Mouse (Mus musculus): ENCODE results near the gene Ptgis. TPM values are rescaled to one million over a fixed set of nuclear protein-coding genes. Genes with fewer than 3 reads are reported as not detected.

Ptgis gene
- total RNA-seq, 2 experiments from 2014 or later: 0.79 to 1.2 TPM

DNA sequence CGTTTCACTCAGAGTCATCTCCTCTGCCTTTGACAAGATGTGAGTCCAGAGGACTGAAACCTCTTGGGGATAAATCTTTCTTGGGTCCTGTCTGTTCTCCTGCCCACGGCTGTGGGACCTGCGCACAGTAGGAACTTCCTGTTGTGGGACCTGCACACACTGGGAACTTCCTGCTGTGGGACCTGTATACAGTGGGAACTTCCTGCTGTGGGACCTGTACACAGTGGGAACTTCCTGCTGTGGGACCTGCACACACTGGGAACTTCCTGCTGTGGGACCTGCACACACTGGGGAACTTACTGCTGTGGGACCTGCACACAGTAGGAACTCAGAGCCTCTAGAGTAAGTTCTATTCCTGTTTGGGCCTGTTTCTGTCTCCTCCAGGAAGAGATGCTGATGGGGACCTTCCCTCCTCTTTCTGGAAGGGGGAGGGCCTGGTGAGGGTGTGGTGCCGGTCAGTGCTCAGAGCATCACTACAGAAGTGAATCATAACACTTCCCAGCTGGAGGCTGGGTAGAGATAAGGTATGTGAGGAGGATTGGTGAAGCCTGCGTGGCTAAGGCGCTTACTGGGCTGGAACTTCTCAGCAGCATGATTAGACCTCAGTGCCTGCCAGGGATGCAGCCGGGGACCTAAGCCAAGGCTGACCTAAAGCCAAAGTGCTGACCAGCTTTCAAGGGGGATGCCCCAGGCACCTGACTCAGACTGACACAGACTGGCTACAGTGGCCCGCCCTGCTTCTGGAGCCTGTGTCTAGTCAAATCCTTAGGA is 22.8 kb upstream of the Ptgis start:
- DNase-seq (ENCODE audit: low spot score in 2 of 2): no peak

- no peak for DNase-seq (ENCODE audit: low spot score in 2 of 2)
Observed at GRCm38 (mm10) chr2:167262433-167262832, 22.0 kb upstream of the Ptgis start.

DNA sequence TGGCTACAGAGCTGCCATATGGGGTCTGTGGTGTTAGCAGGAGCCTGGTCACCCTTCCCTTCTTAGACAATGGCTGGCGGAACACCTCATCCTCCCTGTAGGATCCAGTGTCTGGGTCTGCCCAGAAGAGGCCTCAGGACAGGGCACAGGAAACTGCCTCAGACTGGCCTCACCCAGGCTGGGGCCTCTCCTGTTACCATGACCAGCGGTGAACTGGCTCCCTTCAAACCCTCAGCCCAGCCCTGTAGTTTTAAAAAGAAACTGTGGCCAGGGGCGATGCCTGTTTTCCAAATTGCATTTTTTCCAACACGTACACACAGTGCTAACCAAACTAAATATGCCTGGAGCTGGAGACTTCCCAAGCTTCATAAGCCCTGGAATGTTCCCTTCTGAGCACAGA is 20.7 kb upstream of the Ptgis start:
- no peak for DNase-seq (ENCODE audit: low spot score in 2 of 2)

DNA sequence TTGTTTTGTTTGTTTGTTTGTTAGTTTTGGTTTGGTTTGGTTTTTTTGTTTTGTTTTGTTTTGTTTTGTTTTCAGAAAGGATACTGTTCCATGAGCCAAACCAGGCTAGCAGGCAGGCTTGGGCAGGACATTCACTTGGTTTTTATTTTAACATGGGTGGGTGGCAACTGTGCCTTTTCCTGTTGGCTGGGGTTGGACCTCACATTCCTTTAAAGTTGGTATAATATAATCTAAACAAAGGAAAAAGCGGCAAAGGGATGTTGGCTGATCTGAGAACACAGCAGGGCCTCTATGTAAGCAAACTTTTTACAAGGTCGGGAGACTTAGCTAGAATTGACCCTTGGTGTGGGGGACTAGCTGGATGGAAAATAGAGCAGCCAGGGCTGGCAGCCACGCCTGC is 17.4 kb upstream of the Ptgis start:
- DNase-seq (ENCODE audit: low spot score in 2 of 2): no peak

GRCm38 (mm10) chr2:167254808-167255207 is 14.4 kb upstream of the Ptgis start:
- no peak for DNase-seq (ENCODE audit: low spot score in 2 of 2)

- no peak for DNase-seq (ENCODE audit: low spot score in 2 of 2)
Observed at GRCm38 (mm10) chr2:167254185-167254584, 13.8 kb upstream of the Ptgis start.

GRCm38 (mm10) chr2:167253476-167253875 is 13.1 kb upstream of the Ptgis start:
- DNase-seq (ENCODE audit: low spot score in 2 of 2): no peak

GRCm38 (mm10) chr2:167252057-167252687 is 11.8 kb upstream of the Ptgis start:
- DNase-seq (ENCODE audit: low spot score in 2 of 2): no peak

DNA sequence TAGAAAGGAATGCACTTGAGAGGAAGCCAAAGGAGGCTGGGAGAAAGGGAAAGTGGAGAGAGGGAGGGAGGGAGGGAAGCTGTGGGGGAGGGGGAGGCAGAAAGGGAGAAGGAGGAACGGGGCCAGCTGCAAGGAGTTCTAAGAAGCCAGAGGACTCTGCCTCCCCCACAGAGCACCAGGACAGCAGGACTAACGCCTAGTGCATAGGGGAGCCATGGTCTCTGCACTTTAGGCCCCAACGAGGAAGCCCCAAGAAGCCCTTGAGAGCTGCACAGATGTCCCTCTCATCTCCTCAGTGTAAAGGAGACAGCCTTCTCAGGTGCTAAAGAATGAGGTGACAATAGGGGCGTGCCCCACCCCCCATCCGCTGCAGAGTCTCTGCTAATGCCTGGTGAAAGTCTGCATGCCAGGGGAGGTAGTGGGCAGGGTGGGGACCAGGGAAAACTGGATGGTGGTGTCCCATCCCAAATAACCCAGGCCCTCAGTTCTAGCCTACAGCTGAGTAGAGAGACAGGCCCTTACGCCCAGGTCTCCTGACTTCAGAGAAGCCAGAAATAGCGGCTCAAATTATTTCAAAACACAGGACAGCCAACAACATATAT is 10.4 kb upstream of the Ptgis start:
- DNase-seq (ENCODE audit: low spot score in 2 of 2): no peak

DNA sequence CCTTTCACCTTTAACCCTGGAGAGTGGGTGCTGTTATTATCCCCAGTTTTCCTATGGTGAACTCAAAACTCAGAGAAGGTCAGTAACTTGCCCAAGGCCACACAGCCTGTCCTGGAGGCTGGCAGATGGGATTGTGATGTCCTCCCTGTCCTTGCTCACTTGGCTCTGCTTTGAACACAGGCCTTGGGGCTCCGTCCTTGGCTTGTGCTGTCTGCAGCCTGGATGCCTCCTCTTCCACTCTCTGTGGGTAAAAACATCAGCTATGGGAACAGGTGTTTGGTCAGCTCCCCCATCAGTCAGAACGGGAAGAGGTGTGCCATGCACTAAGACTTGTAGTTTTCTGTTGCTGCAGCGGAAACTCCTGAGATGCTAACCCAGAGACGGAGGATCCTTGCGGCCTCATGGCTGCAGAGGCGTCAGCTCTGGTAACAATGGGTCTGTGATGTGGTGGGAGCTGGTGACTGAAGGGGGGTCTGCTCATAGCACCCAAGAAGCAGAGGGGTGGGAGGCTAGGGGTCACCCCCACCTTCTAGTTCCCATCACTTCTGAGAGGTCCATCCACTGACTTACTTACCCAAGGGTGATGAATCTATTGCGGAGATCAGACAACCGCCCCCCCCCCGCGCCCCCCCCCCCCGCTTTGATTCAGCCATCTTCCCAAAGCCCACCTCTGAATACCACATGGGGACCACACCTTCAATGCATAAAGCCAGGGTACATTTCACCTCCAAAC is 9.8 kb upstream of the Ptgis start:
- no peak for DNase-seq (ENCODE audit: low spot score in 2 of 2)

GRCm38 (mm10) chr2:167249591-167249990 is 9.2 kb upstream of the Ptgis start:
- DNase-seq (ENCODE audit: low spot score in 2 of 2): no peak

DNA sequence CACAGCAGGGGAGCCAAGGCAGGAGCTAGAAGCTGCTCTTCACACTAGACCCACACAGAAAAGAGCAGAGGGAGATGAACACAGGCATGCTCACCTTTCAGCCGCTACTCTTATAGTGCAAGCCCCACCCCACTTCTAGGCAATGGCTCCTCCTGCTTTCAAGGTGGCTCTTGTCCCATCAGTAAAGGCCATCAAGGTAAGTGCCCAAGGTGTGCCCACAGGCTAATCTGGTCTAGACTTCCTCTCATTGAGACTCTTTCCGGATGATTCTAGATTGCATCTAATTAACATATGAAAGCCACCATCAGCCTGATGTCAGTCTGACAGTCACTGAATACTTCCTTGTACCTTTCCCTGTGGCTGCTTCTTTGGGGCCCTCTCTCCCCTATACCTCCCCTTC is 7.4 kb upstream of the Ptgis start:
- no peak for DNase-seq (ENCODE audit: low spot score in 2 of 2)

GRCm38 (mm10) chr2:167246704-167247103 is 6.3 kb upstream of the Ptgis start:
- no peak for DNase-seq (ENCODE audit: low spot score in 2 of 2)

GRCm38 (mm10) chr2:167244892-167245291 is 4.5 kb upstream of the Ptgis start:
- DNase-seq (ENCODE audit: low spot score in 2 of 2): no peak

- no peak for DNase-seq (ENCODE audit: low spot score in 2 of 2)
Observed at GRCm38 (mm10) chr2:167243831-167244563, 3.6 kb upstream of the Ptgis start.

DNA sequence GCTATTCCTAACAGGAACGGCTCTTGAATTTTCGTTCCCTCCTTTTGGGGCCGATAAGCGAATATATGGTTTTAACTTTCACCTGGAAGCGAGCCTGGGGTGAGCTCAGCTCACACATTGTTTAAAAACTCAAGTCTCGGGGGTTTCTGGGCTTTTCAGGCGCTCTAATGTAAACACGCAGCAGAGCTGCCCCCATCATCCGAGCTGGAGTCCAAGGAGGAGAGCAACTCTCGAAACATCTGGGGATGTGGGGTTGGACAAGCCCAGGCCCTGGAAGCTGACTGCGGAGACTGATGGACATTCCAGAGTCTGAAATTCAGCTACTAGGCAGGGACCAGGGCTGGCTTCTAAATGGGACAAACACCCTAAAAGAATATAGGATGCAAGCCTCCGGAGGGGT is 1.1 kb downstream of the Ptgis start:
- DNase-seq (ENCODE audit: low spot score in 2 of 2): no peak

GRCm38 (mm10) chr2:167237224-167237623 is 3.2 kb downstream of the Ptgis start:
- DNase-seq (ENCODE audit: low spot score in 2 of 2): no peak

DNA sequence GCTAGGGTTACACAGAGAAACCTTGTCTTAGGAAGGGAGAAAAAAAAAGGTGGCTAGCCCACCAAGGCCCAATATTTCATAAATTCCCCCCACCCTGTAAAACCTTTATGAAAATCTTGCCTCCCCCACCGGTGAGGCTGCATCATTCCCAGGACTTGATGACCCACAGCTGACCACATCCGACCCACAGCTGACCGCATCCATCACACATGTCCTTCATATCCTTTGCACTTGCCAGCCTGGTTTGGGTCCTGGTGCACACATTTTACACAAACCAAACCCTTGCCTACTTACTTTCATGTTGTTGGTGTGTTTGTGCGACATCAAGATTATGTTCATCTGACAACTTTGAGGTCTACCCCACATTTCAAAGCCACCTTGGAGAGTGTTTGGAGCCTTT is 4.2 kb downstream of the Ptgis start:
- no peak for DNase-seq (ENCODE audit: low spot score in 2 of 2)

GRCm38 (mm10) chr2:167235338-167236018 is 4.9 kb downstream of the Ptgis start:
- no peak for DNase-seq (ENCODE audit: low spot score in 2 of 2)

GRCm38 (mm10) chr2:167233771-167234170 is 6.6 kb downstream of the Ptgis start:
- DNase-seq (ENCODE audit: low spot score in 2 of 2): no peak

GRCm38 (mm10) chr2:167233009-167233335 is 7.4 kb downstream of the Ptgis start:
- no peak for DNase-seq (ENCODE audit: low spot score in 2 of 2)
